Mouse (Mus musculus) ES-CJ7 (cell line): ENCODE results near the gene Olfr761.

Experiments used
- DNase-seq: peaks from one replicate; pipeline ENCODE4 v3.0.0; 2011; ENCODE audit warnings: low read depth, low spot score

The Olfr761 gene

DNA sequence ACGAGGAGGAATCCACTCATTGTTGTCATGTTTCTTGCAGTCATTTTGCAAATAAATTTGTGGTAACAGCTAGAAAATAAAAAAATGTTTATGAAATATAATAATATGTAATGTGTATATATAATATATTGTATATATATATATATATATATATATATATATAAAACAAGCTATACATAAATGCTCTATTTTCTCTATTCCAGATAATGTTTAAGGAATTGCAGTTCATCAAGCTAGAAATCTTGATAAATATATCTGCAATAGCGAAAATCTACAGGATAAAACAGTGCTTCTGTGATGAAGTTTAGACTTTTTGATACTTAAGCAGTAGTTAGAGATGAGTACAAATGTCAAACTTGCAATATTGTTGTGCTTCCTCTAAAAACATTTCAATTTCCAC, at the start of gene Olfr761:
Gene Olfr761 (minus strand): TSS at position 101 of the 400 bp plus-strand sequence.
- no peak for DNase-seq

DNA sequence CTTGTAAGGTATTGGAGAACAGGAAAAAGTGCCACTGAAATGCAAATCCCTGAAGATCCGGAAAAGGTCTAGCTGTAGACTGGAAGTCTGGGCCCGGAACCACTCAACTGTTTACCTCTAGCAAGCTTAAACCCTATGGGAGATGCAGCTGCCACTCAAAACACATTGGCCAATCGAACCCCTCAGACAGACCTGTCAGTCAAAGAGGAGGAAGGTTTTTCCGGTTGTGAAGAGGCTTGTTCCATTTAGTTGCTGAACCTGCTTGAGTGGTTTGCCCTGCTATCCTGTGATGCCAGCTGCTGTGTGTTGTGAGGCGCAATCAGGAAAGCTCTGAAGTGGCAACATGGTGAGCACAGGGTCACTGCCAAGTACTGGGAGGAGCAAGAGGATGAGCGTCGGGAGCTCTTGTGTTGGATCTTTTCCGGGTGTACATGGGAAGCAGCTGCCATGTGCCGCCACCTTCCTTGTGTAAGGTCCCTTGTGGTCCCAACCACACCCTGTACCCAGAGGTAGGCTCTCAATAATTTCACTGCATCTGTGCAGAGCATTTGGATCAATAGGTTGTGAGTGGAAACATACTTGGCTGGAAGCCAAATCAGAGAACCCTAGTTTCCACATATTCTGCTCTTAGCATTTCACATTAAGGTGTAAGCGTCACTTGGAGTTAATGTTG, 42.9 kb upstream of the Olfr761 start:
- DNase-seq: peak; percentile 97

DNA sequence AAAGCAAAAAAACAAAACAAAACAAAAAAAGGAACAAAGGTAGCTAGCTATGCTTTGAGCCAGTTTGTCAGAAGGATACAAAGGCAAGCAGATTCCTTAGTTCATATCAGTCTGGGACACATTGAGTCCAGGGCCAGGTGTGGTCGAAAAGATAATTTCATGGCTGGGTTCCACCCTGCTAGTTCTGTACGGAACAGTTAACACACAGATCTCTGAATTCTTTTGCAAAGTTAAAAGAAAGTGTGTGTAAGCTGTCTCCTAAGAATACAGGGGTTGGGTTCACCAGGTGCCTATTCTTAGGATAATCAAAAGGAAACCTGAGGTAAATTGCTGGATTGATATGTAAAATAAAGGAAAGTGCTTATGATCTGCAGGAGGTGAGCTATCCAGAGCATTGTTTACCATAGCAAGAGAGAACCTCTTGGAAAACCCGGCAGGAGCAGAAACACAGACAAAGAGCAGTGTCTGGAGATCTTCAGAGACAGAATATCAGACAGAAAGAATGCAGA, 37.6 kb upstream of the Olfr761 start:
- DNase-seq: peak; percentile 96

DNA sequence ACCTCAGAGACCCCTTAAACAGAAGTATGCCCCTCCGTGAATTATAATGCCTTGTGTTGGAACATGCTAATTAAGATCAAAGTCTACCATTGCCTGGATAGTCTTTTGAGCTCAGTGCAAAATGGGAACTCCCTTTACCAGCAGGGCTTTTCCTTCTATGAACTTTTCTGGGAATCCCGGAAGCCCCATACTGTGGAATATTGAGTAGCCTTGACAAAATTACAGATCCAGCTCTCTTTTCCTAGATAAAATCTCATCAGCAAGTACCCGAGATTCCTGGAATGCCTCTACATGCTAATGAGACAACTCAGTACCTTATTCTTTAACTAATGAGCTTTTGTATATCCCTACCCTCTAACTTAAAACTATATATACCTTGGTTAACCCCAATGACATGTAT, 20.7 kb upstream of the Olfr761 start:
- peak; percentile 31 for DNase-seq

DNA sequence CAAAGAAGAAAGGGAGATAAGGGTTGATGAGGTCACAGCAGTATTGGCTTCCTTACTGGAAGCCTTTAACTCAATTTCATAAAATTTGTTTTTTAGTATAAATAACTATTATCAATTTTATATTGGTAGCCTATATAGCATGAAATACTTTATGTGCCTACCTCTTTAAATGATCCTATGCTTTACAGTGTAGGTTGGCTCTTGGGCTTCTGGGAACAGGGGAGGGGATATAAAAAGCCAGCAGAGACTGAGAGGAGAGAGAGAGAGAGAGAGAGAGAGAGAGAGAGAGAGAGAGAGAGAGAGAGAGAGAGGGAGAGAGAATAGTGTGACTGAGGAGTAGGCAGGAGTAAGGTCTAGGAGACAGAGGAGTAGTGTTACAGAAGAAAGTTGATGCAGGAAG, 32.6 kb downstream of the Olfr761 start, which contains the start of gene Olfr128:
Gene Olfr128 (plus strand): TSS at position 301 of the 400 bp plus-strand sequence.
- DNase-seq: no peak

DNA sequence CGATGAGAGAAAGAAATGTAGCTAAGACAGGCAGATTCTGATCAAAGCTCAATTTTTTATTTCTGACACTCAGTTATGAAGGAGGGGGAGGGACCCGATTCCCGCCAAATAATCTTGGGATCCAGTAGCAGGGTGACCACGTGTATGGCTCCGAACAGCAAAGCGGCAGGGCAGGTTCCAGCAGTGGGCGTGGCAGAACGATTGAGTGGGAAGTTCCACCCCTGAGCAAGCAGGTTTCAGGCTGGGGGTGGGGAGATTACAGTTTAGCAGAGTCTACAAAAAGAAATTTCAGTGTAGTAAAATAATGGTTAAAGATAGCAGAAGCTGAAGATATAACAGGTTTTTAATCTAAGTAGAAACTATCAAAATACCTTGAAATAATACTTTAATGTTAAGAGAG, 46.1 kb downstream of the Olfr761 start:
- DNase-seq: peak; percentile 23
